Mouse (Mus musculus): ENCODE measurements at regions not wholly inside any gene's neighbourhood (a gene's known extent, or its start where the extent isn't known, plus 50 kb on each side); places are given as distances from the start of the nearest gene placed in this dataset.

- peak; percentile 52 to 65 for DNase-seq
Observed at GRCm38 (mm10) chrX:158920217-158920616, 289.9 kb upstream of the Rps6ka3 start.

DNA sequence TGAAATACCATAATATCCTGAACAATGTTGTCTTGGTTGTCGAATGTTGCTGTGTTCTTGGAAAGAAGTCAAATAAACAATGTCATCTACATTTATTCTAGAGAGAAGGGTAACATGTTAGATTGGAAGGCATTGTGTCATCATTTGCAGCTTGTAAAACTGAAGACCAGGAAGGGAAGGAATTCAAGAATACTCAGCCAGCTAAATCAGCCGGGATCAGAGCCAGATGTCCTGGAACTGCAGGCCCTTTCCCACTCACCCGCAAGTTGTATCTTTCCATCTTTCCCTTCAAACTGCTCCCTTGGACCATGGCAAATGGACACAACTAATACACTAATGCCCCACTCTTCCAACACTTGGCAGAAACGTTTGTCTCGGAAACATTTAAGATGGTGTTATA lies 288.7 kb upstream of the Rps6ka3 start:
- DNase-seq: peak; percentile 63 to 64

DNA sequence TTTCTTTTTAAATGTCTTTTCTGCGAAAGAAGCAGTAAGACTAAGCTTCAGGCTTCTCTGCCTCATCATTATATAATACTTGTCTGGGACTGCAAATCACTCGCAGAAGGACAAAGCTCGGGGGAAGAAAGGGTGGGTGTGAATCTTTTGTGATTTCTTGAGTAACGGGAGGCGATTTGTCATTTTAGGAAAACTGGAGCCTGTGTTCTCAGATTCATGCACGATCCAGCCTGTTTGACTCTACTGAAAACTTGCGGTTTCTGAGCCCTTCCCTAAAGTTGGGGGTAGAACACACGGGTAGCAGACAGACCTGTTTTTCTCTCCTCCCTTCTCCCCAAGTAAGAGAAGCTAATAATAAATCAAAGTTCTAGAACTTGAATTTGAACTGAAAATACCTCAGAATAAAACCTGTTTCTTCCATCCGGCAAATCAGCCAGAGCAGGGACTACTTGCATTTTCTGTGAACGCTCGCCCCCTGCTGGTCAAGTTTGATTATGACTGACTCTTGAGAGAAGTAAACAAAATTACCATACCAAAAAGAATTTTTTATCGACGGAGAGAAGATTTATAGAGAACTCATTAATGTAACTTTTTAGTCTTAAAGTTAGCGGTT lies 288.2 kb upstream of the Rps6ka3 start:
- DNase-seq: peak; percentile 84 to 88

- DNase-seq: peak; percentile 54 to 58
Observed at GRCm38 (mm10) chrX:158923081-158923561, 287.0 kb upstream of the Rps6ka3 start.

DNA sequence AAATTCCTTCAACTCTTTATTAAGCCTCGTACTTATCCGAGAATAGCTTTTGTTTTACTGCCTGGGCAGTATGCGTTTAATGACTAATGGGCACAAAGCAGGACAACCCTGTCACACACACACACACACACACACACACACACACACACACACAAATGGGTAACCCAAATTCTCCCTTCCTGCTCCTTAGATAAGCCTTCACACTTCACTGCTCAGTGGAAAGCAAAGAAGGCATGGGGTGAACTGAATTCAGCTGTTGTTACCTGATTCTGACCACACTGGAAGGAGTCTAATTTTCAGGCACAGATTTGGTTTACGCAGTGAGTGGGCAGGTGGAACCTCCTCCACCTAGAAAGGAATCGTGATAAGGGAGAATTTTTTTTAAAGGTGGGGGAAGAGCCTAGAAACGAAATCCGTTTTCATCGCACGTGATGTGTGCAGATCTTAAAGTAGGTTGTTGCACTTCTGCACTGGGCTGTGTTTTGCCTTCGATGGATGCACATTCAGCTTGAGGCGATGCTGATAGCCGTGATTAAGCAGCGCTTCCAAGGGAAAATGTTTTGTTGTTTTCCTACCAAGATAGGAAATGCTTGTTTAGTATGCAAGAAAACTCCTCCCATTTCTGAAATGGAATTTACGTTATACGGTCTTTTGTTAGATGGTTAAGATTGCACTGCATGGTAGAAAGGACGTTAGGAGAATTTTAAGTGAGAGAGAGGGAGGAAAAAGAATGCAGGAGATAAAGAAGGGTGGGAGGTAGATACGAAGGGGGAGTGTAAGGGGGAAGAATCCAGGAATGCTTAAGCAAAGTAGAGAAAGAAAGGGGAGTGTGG lies 286.2 kb upstream of the Rps6ka3 start:
- peak in 1 of 2 experiments; percentile 30 for DNase-seq

DNA sequence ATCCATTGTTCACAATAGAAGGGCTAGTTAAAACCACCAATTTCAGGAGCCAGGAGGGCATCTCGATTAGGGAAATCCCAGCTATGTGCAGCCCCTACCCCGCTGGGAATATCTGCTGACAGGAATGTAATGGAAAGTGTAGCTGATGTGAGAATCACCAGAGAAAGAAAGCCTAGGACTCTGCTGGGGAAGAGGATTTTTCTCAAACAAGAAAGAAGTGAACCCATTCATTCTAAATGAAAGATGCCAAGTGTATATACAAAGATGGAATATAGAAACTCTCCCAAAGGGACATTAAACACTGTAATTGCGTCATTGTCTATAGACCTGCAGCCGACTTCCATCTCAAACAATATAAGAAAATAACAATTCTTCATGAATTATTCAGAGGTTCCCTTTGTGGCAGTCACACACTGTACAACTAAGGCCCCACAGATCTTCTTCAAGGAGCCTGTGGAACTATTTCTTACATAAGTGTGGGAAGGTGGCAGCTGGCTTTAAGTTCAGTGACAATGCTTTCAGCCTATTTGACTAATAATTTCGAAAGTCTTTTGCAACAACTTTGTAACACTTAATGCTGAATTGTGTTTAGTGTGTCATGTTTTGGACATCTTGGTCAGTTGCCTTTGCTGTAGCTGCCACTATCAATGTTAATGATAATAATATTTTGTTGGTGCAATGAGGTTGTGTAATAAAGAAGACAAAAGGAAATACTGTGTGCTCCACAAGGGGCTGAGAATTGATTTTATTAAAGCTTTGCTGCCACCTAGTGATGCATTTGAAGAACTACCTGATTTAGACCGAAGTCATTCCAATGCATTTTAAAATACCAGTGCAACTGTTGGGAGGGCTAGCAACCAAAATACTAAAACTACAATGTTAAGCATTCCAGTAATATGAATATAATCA lies 285.4 kb upstream of the Rps6ka3 start:
- peak in 1 of 2 experiments; percentile 31 for DNase-seq

- DNase-seq: no peak
Observed at GRCm38 (mm10) chrX:158931864-158932263, 278.2 kb upstream of the Rps6ka3 start.

DNA sequence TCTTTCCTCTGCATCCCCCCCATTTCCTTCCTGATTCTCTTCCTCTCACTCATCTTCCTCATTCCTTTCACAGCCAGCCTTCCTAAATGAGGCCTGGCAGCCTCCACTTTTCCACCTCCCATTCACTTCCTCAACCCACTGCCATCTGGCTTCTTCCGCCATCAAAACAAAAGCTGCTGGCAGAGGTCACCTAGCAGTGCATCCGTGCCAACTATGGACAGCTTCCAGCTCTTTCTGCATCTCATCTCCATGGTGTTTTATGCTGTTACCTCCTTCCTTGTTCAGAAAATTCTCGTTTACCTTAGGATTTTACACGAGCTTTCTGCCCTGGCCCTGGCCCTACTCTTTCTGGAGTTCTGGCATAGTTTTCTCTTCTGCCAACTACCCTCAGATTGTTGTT lies 262.9 kb upstream of the Rps6ka3 start:
- peak; percentile 84 to 85 for DNase-seq

DNA sequence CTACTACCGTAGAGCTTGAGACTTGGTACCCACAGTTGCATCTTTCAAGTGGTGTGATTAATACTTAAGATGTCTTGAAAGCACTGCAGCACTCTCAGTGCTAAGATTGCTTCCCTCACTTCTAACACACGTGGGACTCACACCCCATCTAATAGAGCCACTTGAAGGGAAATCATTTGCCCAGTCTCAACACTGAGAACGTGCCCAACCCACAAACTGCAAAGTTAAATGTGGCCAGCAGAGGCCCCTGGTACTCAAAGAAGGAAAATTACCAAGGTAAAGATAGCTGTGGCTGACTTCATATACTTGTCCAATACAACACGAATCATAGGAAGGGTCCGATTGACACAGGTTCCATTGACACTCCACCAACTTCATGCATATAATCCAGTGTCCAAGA lies 238.4 kb upstream of the Rps6ka3 start:
- peak; percentile 38 for DNase-seq

GRCm38 (mm10) chrX:158976648-158977047 lies 233.5 kb upstream of the Rps6ka3 start:
- peak; percentile 19 to 57 for DNase-seq

DNA sequence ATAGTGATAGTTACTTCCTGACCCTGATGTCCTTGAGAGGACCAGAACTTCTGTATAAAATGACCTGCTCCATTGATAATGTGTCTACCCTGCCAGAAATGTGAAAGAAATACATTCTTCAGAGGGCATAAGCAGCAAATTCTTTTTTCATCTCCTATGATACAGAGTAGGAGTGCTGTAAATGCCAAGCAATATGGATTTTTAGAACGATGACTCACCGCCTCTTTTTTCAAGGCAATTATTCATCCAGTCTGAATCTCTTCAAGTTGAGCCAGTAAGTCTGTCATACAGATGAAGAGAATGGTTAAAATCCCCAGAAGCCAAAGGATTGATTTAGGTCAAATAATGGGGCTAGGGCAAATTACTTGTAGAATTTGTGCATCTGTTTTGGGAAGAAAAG lies 225.4 kb upstream of the Rps6ka3 start:
- DNase-seq: no peak

- DNase-seq: no peak
Observed at GRCm38 (mm10) chrX:158987676-158988075, 222.4 kb upstream of the Rps6ka3 start.

- DNase-seq: no peak
Observed at GRCm38 (mm10) chrX:159018955-159019354, 191.2 kb upstream of the Rps6ka3 start.

DNA sequence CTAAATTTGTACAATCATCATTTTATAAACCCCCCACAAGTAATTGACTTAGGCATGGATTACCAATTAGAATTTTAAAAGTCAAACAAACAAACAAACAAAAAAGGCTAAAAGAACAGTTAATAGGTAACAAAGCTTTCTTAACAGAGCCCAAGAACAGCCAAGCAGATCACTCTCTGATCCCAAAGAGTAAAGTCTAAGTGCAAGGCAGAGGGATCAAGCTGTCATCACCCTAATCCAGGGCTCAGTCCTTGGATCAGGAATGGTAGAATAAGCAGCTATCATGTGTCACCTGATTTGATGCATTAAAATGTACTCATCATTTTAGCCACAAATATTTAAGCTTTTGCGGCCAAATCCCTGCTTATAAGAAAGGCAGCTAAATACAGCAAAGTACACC lies 183.8 kb upstream of the Rps6ka3 start:
- no peak for DNase-seq

DNA sequence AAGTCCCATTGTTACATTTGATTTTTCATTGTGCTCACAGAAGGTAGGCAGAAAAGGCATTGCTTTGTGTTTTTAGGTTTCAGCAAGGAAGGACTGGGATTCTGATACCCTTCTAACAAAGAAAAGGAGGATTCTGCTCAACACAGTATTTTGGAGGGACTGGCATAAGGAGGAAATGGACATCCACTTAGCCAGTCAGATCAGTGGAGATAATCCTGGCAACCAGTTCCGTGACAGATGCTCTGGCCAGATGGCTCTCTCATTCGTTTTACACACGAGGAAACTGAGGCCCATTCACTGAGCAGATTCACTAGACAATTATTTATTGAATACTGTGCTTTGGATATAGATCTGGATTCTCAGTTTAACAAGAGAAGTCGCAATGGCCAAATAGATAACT lies 178.2 kb upstream of the Rps6ka3 start:
- peak; percentile 78 to 79 for DNase-seq

DNA sequence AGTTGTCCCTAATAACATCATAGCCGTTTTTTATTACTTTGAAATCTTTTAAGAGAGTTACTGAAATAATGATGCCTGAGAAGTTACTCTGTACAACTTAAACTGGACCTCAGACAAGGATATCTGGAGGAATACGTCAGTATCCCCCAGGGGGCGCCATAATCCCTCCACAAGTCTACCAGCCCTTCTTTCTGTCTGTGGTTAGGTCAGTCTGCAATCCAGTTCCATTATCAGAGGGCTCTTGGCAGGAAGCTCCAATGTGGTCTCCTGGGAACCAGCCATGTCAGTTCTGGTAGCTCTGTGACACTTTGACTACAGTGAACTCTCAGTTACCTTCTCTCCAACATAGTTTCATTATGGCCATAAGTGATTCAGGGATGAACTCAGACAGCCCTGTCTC lies 166.7 kb upstream of the Rps6ka3 start:
- peak; percentile 16 to 44 for DNase-seq

DNA sequence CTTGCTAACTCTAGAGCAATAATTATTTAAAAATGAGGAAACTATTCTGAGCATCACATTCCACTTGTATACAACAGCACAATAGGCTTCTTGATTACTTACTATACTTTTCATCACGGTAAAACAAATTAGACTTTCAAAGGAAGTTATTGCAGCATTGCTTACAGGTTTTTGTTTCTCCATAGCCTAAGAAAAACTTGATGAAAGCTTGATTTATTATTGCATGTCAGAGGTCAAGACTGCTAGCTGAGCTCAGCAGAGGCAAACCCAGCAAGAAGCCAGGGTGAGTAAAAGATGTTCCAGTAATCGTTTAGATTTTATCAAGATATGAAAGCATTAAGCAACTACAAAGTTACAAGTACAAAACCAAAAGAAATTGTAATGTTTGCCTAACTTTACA lies 162.2 kb upstream of the Rps6ka3 start:
- no peak for DNase-seq

- DNase-seq: no peak
Observed at GRCm38 (mm10) chrX:159055689-159056461, 154.2 kb upstream of the Rps6ka3 start.

GRCm38 (mm10) chrX:159056462-159056805 lies 153.7 kb upstream of the Rps6ka3 start:
- no peak for DNase-seq

DNA sequence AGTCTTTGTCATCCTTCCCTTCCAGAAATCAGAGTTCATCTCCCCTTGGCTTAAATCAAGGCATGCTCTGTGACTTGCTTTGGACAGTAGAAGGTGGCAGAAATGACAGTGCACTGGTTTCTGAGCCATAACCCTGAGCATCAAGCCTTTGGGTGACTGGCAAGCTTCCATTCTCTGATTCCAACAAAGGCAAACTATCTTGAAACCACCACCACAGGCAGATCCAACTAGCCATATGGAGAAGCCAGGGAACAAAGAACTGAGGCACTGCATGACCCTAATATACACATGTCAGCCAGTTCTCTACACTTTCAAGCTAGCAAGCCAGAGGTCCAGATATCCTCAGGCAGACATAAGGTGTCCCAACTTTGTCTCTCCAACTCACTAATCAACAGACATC lies 151.2 kb upstream of the Rps6ka3 start:
- DNase-seq: peak; percentile 24 to 45

- DNase-seq: no peak
Observed at GRCm38 (mm10) chrX:159061322-159061721, 148.8 kb upstream of the Rps6ka3 start.

DNA sequence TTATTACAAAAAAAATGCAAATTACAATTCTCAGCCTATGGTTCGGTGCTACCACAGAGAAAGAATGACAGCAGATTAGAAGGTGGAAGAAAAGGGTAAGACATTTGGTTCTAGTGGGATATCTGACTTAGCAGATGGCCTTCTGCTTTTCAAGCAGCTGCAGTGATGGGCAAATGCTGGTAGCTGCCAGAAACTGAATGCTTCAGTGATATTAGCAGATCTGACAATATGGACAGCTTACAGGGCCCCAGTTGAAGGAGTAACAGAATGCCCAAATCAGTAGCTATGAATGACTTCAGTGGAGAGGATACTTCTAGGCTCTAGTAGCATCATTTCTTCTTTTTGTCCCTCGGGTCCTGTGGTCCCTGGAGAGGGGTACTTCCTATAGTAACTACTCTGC lies 143.9 kb upstream of the Rps6ka3 start:
- peak; percentile 24 to 38 for DNase-seq

All from cerebellum, adult 18-20 months (tissue).